Mouse (Mus musculus): Measurements from ENCODE around the gene Frem3. TPM values are rescaled to one million over a fixed set of nuclear protein-coding genes. Genes with fewer than 3 reads are reported as not detected.

Gene Frem3
- polyA plus RNA-seq (2017; shearing (Covaris generic)): not detected

GRCm38 (mm10) chr8:80610549-80611440, at the start of gene Frem3:
Gene Frem3, plus strand, starts transcription at chr8:80611080.

GRCm38 (mm10) chr8:80739155-80739924, 128.5 kb downstream of the Frem3 start, which contains the start of gene Smarca5:
Gene Smarca5, minus strand, starts transcription at chr8:80739497.

Other genes starting within 250 kb of the Frem3 start
- gene Gypa, start 117.3 kb upstream of the Frem3 start, polyA plus RNA-seq (2017; shearing (Covaris generic)): not detected
- 207 TPM for gene Smarca5, start 128.4 kb downstream of the Frem3 start, polyA plus RNA-seq (2017; shearing (Covaris generic))